Mouse (Mus musculus): ENCODE data around the gene Gnl2. TPM values are rescaled to one million over a fixed set of nuclear protein-coding genes. Genes with fewer than 3 reads are reported as not detected.

Gene Gnl2
- polyA plus RNA-seq, 1 experiment from 2014 or later, result 103 TPM

GRCm38 (mm10) chr4:125063829-125064228 is 47.4 kb downstream of the Gnl2 start:
- H3K36me3 ChIP-seq (replicated peaks), result peaks cover 2% of the 10 kb centered on the region
- no peak overlapping the region for H3K9ac ChIP-seq
- H3K27me3 ChIP-seq, result peaks cover 5% of the 10 kb centered on the region; the same call in 1 of the 2 replicates
- WGBS, result 79% methylated on average over 8 of the region's 8 CpGs
- no peak for ATAC-seq (ENCODE audit: low FRiP score)
- no peak overlapping the region for H3K4me3 ChIP-seq (replicated peaks)
- no peak overlapping the region for H3K27ac ChIP-seq
- H3K9me3 ChIP-seq, result no peaks in the 10 kb centered on the region
- no peak overlapping the region for H3K4me2 ChIP-seq
- peaks cover 23% of the 10 kb centered on the region for H3K4me1 ChIP-seq

GRCm38 (mm10) chr4:125065517-125066307 is 49.3 kb downstream of the Gnl2 start, which contains the start of gene Dnali1:
Dnali1 (minus strand) TSS chr4:125065703.
- Histone ChIP-seq H3K9me3 (no peaks in the 10 kb centered on the region), H3K4me3 (replicated peaks) (peak within 1 kb of the TSS; percentile 98), H3K4me1 (peaks cover 21% of the 10 kb centered on the region), H3K9ac (peak within 1 kb of the TSS; percentile 92), H3K27ac (peak within 1 kb of the TSS; percentile 65), H3K36me3 (replicated peaks) (peaks cover 19% of the 10 kb centered on the region), H3K4me2 (peak within 1 kb of the TSS; percentile 90), H3K27me3 (peaks cover 5% of the 10 kb centered on the region; the same call in 1 of the 2 replicates)
- 4% methylated on average over 26 of the region's 26 CpGs for WGBS
- ATAC-seq (ENCODE audit: low FRiP score), result peak; percentile 31; the same call in 1 of the 2 replicates

GRCm38 (mm10) chr4:125066490-125067370 is 50.3 kb downstream of the Gnl2 start, which contains the start of gene Snip1:
Snip1 (plus strand) TSS chr4:125066672.
- WGBS, result under 1% methylated on average over 78 of the region's 78 CpGs
- peak within 1 kb of the TSS; percentile 65 for H3K27ac ChIP-seq
- H3K27me3 ChIP-seq, result peaks cover 5% of the 10 kb centered on the region; the same call in 1 of the 2 replicates
- peak within 1 kb of the TSS; percentile 92 for H3K9ac ChIP-seq
- H3K36me3 ChIP-seq (replicated peaks), result peaks cover 30% of the 10 kb centered on the region
- no peaks in the 10 kb centered on the region for H3K9me3 ChIP-seq
- peak within 1 kb of the TSS; percentile 98 for H3K4me3 ChIP-seq (replicated peaks)
- H3K4me2 ChIP-seq, result peak within 1 kb of the TSS; percentile 90
- peak; percentile 93 for ATAC-seq (ENCODE audit: low FRiP score)
- H3K4me1 ChIP-seq, result peaks cover 21% of the 10 kb centered on the region

GRCm38 (mm10) chr4:125077700-125078099 is 61.3 kb downstream of the Gnl2 start:
- Histone ChIP-seq H3K27me3 (no peaks in the 10 kb centered on the region), H3K36me3 (replicated peaks) (peaks cover 59% of the 10 kb centered on the region), H3K9me3 (no peaks in the 10 kb centered on the region), H3K9ac (no peak overlapping the region), H3K4me3 (replicated peaks) (no peak overlapping the region), H3K4me2 (no peak overlapping the region), H3K27ac (no peak overlapping the region), H3K4me1 (no peaks in the 10 kb centered on the region)
- no peak for ATAC-seq (ENCODE audit: low FRiP score)
- 88% methylated on average over 2 of the region's 2 CpGs for WGBS

GRCm38 (mm10) chr4:125078698-125079097 is 62.3 kb downstream of the Gnl2 start:
- Histone ChIP-seq H3K4me3 (replicated peaks) (no peak overlapping the region), H3K27me3 (no peaks in the 10 kb centered on the region), H3K4me2 (no peak overlapping the region), H3K9me3 (no peaks in the 10 kb centered on the region), H3K36me3 (replicated peaks) (peaks cover 49% of the 10 kb centered on the region), H3K27ac (no peak overlapping the region), H3K4me1 (no peaks in the 10 kb centered on the region), H3K9ac (no peak overlapping the region)
- no peak for ATAC-seq (ENCODE audit: low FRiP score)
- 94% methylated on average over 2 of the region's 2 CpGs for whole genome bisulfite sequencing

GRCm38 (mm10) chr4:125084403-125085345 is 68.3 kb downstream of the Gnl2 start, which contains the start of gene Meaf6:
Meaf6 (plus strand) TSS chr4:125085134.
- ATAC-seq (ENCODE audit: low FRiP score), result peak; percentile 89
- H3K9ac ChIP-seq, result peak within 1 kb of the TSS; percentile 90
- peaks cover 24% of the 10 kb centered on the region for H3K4me1 ChIP-seq
- 1% methylated on average over 62 of the region's 63 CpGs for WGBS
- no peaks in the 10 kb centered on the region for H3K27me3 ChIP-seq
- no peaks in the 10 kb centered on the region for H3K9me3 ChIP-seq
- peaks cover 36% of the 10 kb centered on the region for H3K36me3 ChIP-seq (replicated peaks)
- H3K4me2 ChIP-seq, result peak within 1 kb of the TSS; percentile 85
- peak within 1 kb of the TSS; percentile 88 for H3K4me3 ChIP-seq (replicated peaks)
- H3K27ac ChIP-seq, result peak within 1 kb of the TSS; percentile 99

GRCm38 (mm10) chr4:125085346-125085841 is 69.0 kb downstream of the Gnl2 start:
- H3K4me1 ChIP-seq, result peaks cover 24% of the 10 kb centered on the region
- no peaks in the 10 kb centered on the region for H3K9me3 ChIP-seq
- under 1% methylated on average over 45 of the region's 45 CpGs for WGBS
- peaks cover 43% of the 10 kb centered on the region for H3K36me3 ChIP-seq (replicated peaks)
- H3K27me3 ChIP-seq, result no peaks in the 10 kb centered on the region
- H3K4me2 ChIP-seq, result peak overlapping the region; percentile 85
- peak; percentile 94 for ATAC-seq (ENCODE audit: low FRiP score)
- peak overlapping the region; percentile 90 for H3K9ac ChIP-seq
- peak overlapping the region; percentile 88 for H3K4me3 ChIP-seq (replicated peaks)
- peak overlapping the region; percentile 99 for H3K27ac ChIP-seq

- no peak overlapping the region for H3K4me3 ChIP-seq (replicated peaks)
- no peaks in the 10 kb centered on the region for H3K9me3 ChIP-seq
- no peak overlapping the region for H3K4me2 ChIP-seq
- no peak overlapping the region for H3K9ac ChIP-seq
- no peaks in the 10 kb centered on the region for H3K27me3 ChIP-seq
- H3K27ac ChIP-seq, result no peak overlapping the region
- H3K4me1 ChIP-seq, result no peaks in the 10 kb centered on the region
- peaks cover 50% of the 10 kb centered on the region for H3K36me3 ChIP-seq (replicated peaks)
- WGBS, result 93% methylated on average over 5 of the region's 5 CpGs
- no peak for ATAC-seq (ENCODE audit: low FRiP score)
Observed at GRCm38 (mm10) chr4:125093031-125093430, 76.6 kb downstream of the Gnl2 start.

- peaks cover 19% of the 10 kb centered on the region for H3K36me3 ChIP-seq (replicated peaks)
- H3K9me3 ChIP-seq, result no peaks in the 10 kb centered on the region
- H3K4me2 ChIP-seq, result no peak overlapping the region
- WGBS, result 94% methylated on average over 5 of the region's 5 CpGs
- H3K4me1 ChIP-seq, result no peaks in the 10 kb centered on the region
- no peak overlapping the region for H3K4me3 ChIP-seq (replicated peaks)
- H3K9ac ChIP-seq, result no peak overlapping the region
- H3K27ac ChIP-seq, result no peak overlapping the region
- no peak for ATAC-seq (ENCODE audit: low FRiP score)
- H3K27me3 ChIP-seq, result no peaks in the 10 kb centered on the region
Observed at GRCm38 (mm10) chr4:125096066-125096465, 79.7 kb downstream of the Gnl2 start.

- Histone ChIP-seq H3K36me3 (replicated peaks) (peaks cover 10% of the 10 kb centered on the region), H3K27ac (no peak overlapping the region), H3K27me3 (no peaks in the 10 kb centered on the region), H3K4me1 (no peaks in the 10 kb centered on the region), H3K9me3 (no peaks in the 10 kb centered on the region), H3K9ac (no peak overlapping the region), H3K4me3 (replicated peaks) (no peak overlapping the region), H3K4me2 (no peak overlapping the region)
- WGBS, result 87% methylated on average over 4 of the region's 4 CpGs
- no peak for ATAC-seq (ENCODE audit: low FRiP score)
Observed at GRCm38 (mm10) chr4:125097412-125097811, 81.0 kb downstream of the Gnl2 start.

- Histone ChIP-seq H3K4me3 (replicated peaks) (no peak overlapping the region), H3K9me3 (no peaks in the 10 kb centered on the region), H3K9ac (no peak overlapping the region), H3K4me1 (no peaks in the 10 kb centered on the region), H3K27ac (no peak overlapping the region), H3K4me2 (no peak overlapping the region), H3K27me3 (no peaks in the 10 kb centered on the region), H3K36me3 (replicated peaks) (peaks cover 21% of the 10 kb centered on the region)
- ATAC-seq (ENCODE audit: low FRiP score), result peak; percentile 57
- WGBS, result 10% methylated on average over 8 of the region's 8 CpGs
Observed at GRCm38 (mm10) chr4:125099458-125099857, 83.1 kb downstream of the Gnl2 start.

Measured in forebrain, embryonic 12.5 days (tissue).